Mouse (Mus musculus): ENCODE results near the gene Tmem184a. TPM values are rescaled to one million over a fixed set of nuclear protein-coding genes. Genes with fewer than 3 reads are reported as not detected.

Gene Tmem184a
- total RNA-seq, 2 experiments from 2014 or later: not detected

DNA sequence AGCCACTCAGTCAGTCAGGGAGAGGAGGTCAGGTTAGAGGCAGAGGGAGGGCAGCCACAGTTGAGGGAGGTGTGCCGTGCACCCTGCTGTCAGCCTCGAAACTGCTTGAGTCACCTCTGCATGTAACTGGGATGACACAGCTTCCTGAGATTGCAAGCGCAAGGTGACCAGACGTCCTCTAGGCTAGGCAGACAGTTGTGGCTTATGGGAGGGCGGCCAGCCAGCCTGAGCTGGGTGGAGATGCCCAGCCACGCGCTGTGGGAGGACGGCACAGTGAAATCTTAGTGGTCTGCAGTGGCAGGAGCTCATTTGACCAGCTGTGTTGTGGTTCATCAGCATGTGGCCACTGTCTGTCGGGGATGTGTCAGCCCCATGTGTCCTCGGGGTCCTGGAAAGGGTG, 24.8 kb downstream of the Tmem184a start:
- ATAC-seq (replicated peaks; ENCODE audit: poor library complexity, severe bottlenecking): peak; percentile 34

DNA sequence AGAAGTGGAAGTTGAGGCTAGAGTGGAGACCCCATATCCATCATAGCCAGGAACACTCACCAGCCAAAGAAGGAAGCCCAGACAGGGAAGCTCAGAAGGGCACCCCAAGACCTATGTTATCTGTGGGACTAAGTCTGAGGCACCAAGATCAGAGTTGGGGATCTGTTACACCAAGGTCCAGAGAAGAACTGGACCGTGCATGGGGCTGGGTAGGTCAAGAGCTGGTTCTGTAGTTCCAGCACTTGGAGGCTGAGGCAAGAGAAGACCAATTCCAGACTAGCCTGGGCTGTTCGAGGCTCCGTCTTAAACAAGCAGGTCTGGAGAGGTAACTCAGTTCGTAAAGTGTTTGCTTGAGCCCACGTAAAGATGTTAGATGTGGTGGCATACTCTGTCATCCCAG, 25.6 kb downstream of the Tmem184a start:
- ATAC-seq (replicated peaks; ENCODE audit: poor library complexity, severe bottlenecking): no peak

DNA sequence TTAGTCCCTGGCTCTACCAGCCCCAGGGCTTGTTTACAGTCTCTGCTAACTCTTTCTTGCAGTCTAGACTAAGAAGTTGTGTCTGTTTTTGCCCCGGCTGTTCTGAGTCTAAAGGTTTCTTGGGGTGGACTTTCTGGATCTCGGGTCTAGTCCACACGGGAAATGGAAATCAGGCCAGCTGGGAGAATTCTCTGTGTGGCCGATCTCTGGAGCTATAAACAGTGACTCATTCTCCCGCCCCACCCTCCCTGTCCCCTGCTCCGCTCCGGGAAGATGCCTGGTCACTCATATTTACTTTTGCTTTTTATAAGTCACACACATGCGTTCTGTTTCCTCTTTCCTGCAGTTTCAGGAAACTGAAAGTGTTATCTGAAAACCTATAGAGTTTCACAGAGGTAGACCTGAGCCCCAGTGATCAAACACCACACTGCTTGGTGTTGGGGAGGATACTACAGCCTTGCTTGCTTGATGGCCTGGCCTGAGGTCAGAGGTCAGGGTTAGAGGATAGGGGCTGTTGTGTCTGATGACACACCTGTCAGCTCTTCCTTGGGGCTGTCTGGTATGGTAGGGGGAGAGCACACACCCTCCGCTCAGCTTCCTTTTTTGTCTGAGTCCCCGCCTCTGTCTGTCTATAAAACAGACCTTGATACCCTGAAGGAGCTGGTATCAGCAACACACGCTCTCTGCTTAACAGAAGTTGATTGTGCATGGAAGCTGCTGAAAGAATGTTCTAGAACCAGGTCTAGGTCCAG, 26.2 kb downstream of the Tmem184a start:
- ATAC-seq (replicated peaks; ENCODE audit: poor library complexity, severe bottlenecking): peak; percentile 8

DNA sequence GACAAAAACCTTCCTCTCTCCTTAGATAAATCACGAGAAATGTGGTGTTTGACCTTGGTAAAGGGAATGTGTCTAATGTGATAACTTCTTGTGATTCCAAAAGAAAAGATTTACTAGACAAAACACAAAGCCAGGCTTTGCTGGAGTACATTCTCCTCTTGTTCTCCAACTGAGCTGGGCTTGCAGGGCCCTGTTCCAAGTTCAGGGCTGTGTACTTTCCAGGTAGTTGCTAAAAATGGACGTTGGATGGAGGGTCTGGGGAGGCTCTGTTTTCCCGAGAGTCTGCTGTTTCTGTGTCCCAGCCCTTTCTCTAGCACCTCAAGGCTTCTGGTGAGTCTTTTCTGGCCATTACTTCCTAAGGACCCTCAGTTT, 26.8 kb downstream of the Tmem184a start:
- no peak for ATAC-seq (replicated peaks; ENCODE audit: poor library complexity, severe bottlenecking)

DNA sequence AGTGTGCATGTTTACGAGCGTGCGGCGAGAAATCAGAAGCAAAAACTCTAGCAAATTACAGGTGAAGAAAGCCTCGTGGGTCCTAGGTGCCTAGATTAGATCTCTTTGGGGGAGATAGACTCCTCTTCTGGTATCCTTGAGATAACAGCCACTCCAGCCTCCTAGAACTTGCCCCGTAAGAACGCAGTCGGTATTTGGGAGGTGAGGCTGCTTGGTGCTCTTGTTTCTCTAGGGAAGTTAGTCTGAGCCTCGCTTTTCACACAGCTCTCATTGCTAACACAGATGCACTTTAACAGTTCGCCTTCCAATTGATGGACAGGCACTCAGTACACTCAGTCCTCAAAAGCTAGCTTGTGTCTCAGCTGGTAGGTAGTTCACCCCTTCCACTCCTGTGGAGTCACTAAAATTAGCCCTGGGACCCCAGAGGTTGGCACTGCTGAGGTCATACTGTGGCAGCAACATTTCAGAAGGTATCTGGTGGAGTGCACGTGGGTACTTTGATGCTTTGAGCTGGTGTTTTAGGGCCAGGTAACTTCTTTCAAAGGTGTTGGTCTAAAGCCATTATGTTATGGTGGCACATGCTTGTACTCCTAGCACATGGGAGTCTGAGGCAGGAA, 27.4 kb downstream of the Tmem184a start:
- no peak for ATAC-seq (replicated peaks; ENCODE audit: poor library complexity, severe bottlenecking)

DNA sequence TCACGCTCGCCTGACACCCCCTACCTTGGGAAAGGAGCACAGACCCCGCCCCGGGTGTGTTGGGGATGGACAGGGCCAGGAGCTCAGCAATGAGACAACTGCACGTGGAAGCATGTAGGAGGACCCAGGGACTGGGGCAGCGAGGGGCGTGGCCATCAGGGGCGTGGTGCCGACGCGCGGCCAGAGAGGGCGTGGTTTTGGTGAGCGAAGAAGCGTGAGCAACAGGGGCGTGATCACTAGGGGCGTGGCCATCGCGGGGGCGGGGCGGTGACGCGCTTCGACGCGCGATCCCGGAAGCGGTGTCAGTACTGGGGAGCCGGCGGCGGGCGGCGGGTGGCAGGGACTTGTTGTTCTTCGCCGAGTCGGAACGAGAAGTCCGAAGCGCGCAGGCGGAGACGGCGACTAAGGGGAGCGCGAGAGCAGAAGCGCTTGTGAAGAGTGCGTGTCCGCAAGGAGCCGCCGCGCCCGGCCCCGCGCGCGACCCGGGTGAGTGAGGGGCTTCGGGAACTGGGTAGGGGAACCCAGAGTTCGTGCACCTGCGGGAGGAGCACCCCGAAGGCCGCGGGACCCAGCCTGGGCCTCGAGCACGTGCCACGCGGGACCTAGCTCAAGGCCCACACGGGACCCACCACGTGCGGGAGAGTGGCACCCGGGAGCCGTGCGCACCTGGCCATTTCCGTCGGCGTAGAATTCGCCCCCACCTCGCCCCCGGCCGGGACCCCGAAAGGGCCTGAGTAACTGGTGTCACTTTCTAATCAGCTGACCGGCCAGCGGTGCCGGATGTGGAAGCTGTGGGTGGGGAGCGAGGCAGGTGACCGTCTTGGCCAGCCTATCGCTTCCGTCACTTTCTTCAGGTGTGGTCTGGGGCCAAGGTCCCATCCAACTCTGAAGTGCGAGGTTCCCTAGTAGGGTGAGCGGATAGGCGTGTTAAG, 28.2 kb downstream of the Tmem184a start, which contains the start of gene Mafk:
TSS of gene Mafk (plus strand) at position 287 of the 932 bp plus-strand sequence.
- ATAC-seq (replicated peaks; ENCODE audit: poor library complexity, severe bottlenecking): peak; percentile 74

DNA sequence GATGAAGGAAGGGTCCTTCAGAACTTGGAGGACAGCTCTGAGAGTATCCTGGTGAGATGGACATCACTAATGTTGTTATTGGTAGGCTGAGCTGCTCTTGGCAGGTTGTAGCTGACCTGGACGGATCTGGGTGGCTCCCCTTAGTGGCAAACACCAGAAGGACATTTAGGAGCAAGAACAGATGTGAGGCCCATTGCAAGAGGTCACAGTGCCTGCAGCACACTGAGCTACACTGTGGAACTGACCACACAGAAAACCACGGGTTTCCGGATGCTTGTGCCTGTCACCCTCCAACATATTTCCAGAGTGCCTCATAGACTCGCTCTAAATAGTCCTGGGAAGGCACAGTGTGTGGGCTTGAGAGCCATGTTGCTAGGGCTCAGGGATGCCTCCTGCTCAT, 30.3 kb downstream of the Tmem184a start:
- peak; percentile 29 for ATAC-seq (replicated peaks; ENCODE audit: poor library complexity, severe bottlenecking)

DNA sequence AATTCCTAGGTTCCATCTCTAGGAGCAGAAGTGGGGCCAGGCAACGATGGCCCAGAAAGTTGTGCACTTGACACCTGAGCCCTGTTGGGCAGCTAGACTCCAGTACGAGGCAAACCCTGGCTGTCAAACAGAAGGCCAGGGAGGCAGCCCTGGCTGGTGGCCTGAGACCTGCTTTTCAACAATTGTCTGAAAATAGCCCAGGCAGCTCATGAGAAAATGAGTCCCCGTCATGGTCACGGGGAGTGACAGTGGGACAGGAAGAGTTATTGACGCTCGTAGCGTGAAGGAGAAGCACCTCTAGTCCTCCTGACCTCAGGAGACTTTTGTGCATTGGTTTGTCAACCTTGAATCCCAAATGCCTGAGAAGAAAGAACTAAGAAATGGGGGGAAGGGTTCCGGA, 38.3 kb downstream of the Tmem184a start:
- ATAC-seq (replicated peaks; ENCODE audit: poor library complexity, severe bottlenecking): no peak

DNA sequence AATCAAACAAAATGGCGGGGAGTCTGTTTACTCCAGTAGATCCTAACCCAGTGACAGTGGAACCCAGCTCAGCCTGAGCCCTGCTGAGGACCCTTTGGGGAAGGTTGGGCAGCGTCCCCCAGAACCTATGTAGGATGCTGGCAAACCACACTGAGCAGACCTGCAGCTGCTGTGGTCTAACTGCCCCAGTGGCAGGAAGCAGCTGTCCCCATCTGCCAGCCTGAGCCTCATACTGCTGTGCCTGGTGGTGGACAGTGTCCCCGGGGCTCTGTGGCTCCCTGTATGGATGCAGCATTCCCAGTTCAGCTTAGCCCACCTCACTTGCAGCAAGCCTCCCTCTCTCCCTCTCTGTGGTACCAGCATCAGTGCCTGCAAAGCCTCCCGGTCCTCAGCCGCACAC, 42.8 kb downstream of the Tmem184a start:
- peak; percentile 85 for ATAC-seq (replicated peaks; ENCODE audit: poor library complexity, severe bottlenecking)

DNA sequence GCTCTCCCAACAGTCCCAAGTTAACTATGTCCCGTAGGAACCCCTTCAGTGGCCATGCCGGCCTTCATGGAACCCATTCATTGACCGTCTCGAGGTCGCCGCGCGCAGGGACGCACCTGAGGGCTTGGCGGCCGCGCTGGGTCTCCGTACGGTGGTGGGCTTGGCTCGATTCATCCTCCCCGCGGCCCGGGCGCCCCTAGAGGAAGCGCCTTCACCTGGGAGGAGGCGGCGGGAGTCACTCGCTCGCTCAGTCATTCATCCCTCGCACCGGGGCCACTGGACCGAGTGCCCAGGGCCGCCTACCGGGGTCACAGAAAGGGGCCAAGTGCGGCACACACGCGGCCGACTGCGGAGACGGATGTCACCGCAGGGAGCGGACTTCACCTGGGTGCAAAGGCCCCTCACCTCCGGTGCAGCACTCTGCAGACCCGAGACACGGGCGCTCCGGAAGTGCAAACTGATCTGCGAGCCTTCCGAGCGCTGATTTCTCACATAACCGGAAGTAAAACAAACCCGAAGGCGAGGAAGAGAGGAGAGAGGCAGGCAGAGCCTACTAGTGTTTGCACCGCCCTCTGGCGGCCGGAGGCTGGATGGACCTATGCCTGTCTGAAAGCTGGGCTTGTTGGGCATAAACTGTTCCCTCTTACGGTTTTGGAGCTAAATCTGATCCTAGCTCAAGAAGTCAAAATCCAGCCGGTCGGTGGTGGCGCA, 44.3 kb downstream of the Tmem184a start, which contains the start of gene Ints1:
TSS of gene Ints1 (minus strand) at position 459 of the 711 bp plus-strand sequence.
- ATAC-seq (replicated peaks; ENCODE audit: poor library complexity, severe bottlenecking): peak; percentile 86

DNA sequence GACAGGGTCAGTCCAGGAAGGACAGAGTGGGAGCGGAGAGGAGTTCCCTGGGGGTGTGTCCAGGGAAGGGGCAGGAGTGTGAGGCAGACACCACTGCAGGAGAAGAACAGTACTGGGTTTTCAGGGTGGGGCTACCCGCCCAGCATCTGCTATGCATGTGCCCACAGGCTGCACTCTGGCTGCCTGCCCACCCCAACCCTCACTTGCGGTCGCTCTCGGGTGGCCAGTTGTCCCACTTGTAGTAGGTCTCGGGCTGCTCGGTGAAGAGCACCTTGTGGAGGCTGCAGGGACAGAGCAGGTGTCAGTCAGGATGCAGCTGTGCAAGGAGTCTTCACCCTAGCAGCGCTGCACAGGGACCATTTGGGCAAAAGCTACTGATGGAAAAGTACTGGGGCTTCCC, 51.5 kb downstream of the Tmem184a start:
- ATAC-seq (replicated peaks; ENCODE audit: poor library complexity, severe bottlenecking): no peak

DNA sequence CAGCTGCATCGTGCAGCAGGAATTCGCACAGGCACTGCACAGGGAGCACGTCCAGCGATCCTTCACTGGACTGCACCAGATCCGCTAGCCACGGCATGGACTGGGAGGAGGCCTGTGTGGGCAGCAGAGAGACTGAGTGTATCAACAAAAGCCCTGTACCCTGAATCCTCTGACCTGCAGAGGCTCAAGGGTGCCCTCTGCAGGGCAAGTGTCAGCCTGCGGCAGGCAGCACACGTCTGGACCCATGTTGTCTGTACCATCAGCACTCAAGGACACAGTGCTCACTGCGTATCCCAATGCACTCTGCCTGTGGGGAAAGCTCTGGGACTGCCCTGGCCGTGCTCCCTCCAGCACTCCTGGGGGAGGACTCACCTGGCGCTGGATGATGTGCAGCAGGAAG, 55.4 kb downstream of the Tmem184a start:
- ATAC-seq (replicated peaks; ENCODE audit: poor library complexity, severe bottlenecking): peak; percentile 53

DNA sequence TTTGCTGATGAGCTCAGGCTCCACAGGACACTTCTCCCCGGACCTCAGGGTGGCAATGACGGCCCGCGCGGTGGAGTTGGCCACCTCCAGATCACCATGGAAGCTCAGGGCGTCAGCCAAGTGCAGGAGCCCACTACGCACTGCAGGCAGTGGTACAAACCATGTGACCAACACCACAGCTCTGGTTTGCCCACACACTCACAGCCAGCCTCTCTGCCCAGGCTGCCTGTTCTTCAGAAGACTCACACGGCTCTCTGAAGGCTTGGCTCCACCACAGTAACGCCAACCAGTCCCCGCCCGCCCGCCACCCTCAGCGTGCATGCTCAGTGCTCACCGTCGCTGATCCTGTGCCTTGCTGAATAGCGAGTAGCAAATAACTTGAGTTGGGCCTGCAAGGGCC, 61.6 kb downstream of the Tmem184a start:
- no peak for ATAC-seq (replicated peaks; ENCODE audit: poor library complexity, severe bottlenecking)

DNA sequence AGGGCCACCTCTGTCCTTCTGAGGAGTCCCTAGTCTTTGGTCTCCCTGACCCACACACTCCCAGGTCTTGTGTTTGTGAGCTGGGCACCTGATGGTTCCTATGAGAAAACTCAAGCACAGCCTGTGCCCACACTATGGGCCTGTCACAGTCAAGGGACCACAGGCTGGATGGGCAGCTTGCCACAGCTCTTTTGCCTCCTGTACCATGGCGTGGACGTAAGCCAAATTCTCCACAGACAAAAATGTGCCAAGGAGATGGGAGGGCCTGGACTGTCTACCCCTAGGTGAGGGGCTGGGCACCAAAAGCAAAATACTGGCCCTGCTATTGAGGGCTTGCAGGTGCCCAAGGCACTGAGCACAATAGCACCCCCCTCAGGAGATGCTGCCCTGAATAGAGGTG, 63.1 kb downstream of the Tmem184a start:
- ATAC-seq (replicated peaks; ENCODE audit: poor library complexity, severe bottlenecking): no peak

DNA sequence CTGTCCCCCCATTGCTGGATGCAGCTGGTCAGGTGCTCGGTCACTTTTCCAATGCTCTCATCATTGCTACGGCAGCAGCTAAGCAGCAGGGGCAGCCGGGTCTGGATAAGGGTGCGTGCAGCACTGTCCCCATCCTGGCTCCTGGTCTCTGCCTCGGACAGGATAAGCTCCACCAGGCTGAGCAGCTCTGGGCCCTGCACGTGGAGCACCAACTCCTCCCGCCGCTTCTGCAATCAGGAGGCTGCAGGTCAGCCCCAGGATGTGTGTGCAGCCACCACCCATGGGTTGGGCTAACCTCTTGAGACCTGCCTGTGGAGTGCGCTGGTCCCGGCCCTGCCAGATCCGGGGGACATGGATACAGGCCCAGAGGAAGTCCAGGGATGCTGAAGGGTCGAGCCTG, 63.6 kb downstream of the Tmem184a start:
- no peak for ATAC-seq (replicated peaks; ENCODE audit: poor library complexity, severe bottlenecking)

DNA sequence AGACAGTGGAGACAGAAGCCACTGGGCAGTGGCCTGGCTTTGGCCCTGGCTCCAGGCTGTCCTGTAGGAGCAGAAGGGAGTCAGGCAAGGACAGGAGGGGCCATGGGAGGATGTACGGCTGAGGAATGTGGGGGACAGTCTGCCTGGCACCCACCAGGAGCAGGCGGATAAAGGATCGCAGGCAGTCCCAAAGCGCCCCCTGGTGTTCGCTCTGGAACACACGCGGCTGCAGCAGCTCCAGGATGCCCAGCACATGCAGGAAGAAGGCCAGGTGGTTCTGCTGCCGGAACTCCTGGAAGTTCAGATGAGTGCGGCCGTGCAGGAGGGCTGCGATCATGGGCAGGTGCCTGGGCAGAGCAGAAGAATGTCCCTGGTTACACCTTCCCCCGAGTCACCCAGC, 65.0 kb downstream of the Tmem184a start:
- peak; percentile 33; the same call in 1 of the 2 replicates for ATAC-seq (replicated peaks; ENCODE audit: poor library complexity, severe bottlenecking)

Measured in granulocyte monocyte progenitor cell, adult 5-6 weeks (primary cell).